Mouse (Mus musculus) kidney, embryonic 15.5 days (tissue): ENCODE measurements around the gene Fcamr. TPM values are rescaled to one million over a fixed set of nuclear protein-coding genes. Genes with fewer than 3 reads are reported as not detected.

Source experiments
- ATAC-seq: fragments of 200-750 bp; cut with Nextera tagmentation; replicated peaks from 2 replicates; pipeline ENCODE4 v1.8.0; 2017; ENCODE audit warnings: moderate TSS enrichment; ENCODE audit not compliant: low FRiP score
- H3K27ac ChIP-seq: fragments of 300-500 bp; sonication (generic); 2 replicates; pipeline ENCODE4 v1.5.1; 2015; ENCODE audit warnings: mild to moderate bottlenecking, inconsistent platforms
- H3K27me3 ChIP-seq: fragments of 300-500 bp; sonication (generic); 2 replicates; pipeline ENCODE4 v1.6.1; 2015; ENCODE audit warnings: inconsistent platforms
- H3K36me3 ChIP-seq: fragments of 300-500 bp; sonication (generic); 2 replicates; pipeline ENCODE4 v1.6.1; 2015; ENCODE audit warnings: inconsistent platforms
- H3K4me1 ChIP-seq: fragments of 300-500 bp; sonication (generic); 2 replicates; pipeline ENCODE4 v1.6.1; 2015; ENCODE audit warnings: inconsistent platforms
- H3K4me2 ChIP-seq: fragments of 300-500 bp; sonication (generic); 2 replicates; pipeline ENCODE4 v1.6.1; 2015; ENCODE audit warnings: moderate library complexity, mild to moderate bottlenecking, inconsistent platforms
- H3K4me3 ChIP-seq: fragments of 300-500 bp; sonication (generic); replicated peaks from 2 replicates; pipeline ENCODE4 v1.5.1; 2015; ENCODE audit warnings: mild to moderate bottlenecking, inconsistent platforms
- H3K9ac ChIP-seq: fragments of 300-500 bp; sonication (generic); 2 replicates; pipeline ENCODE4 v1.6.1; 2015; ENCODE audit warnings: mild to moderate bottlenecking, inconsistent platforms
- H3K9me3 ChIP-seq: fragments of 300-500 bp; sonication (generic); replicated peaks from 2 replicates; pipeline ENCODE4 v1.6.1; 2016; ENCODE audit warnings: inconsistent platforms
- WGBS: fragments of 180-500 bp; shearing (Covaris S2); methylation state at CpG from one replicate; pipeline ENCODE4 v1.1.7; 2015; ENCODE audit warnings: mixed read lengths; 5-methylcytosine and 5-hydroxymethylcytosine counted together
- polyA plus RNA-seq: library from polyadenylated mRNA; unstranded; fragments of >200 nt; fragmentation: Nextera tagmentation; extraction: Ambion mirVana; gene quantifications from 2 replicates; pipeline ENCODE4 v1.2.1, GENCODE M21; 2015

The Fcamr gene
- polyA plus RNA-seq, 1 experiment from 2014 or later, result not detected

- Histone ChIP-seq H3K4me3 (no peak overlapping the region), H3K36me3 (no peaks in the 10 kb centered on the region), H3K9ac (no peak overlapping the region), H3K27me3 (no peaks in the 10 kb centered on the region), H3K9me3 (no peaks in the 10 kb centered on the region), H3K4me2 (no peak overlapping the region), H3K4me1 (peaks cover 13% of the 10 kb centered on the region), H3K27ac (no peak overlapping the region)
- no peak for ATAC-seq
- WGBS, result 80% methylated on average over 6 of the region's 6 CpGs
Observed at GRCm38 (mm10) chr1:130835161-130835936, 34.6 kb downstream of the Fcamr start.

- Histone ChIP-seq H3K27me3 (no peaks in the 10 kb centered on the region; the same call in 1 of the 2 replicates), H3K4me1 (peaks cover 8% of the 10 kb centered on the region; the same call in 1 of the 2 replicates), H3K9ac (no peak overlapping the region), H3K36me3 (no peaks in the 10 kb centered on the region), H3K9me3 (no peaks in the 10 kb centered on the region), H3K4me3 (no peak overlapping the region), H3K4me2 (no peak overlapping the region), H3K27ac (no peak overlapping the region)
- WGBS, result 57% methylated on average over 6 of the region's 6 CpGs
- ATAC-seq, result no peak
Observed at GRCm38 (mm10) chr1:130838288-130838687, 37.6 kb downstream of the Fcamr start.

GRCm38 (mm10) chr1:130840599-130841379 lies 40.1 kb downstream of the Fcamr start:
- Histone ChIP-seq H3K27ac (0 out of 2 replicates have a peak overlapping the region, but pooled peaks have one; percentile 1), H3K4me2 (no peak overlapping the region), H3K27me3 (no peaks in the 10 kb centered on the region; the same call in 1 of the 2 replicates), H3K4me1 (peaks cover 8% of the 10 kb centered on the region; the same call in 1 of the 2 replicates), H3K9ac (no peak overlapping the region), H3K9me3 (no peaks in the 10 kb centered on the region), H3K4me3 (no peak overlapping the region), H3K36me3 (no peaks in the 10 kb centered on the region)
- 24% methylated on average over 8 of the region's 8 CpGs for WGBS
- ATAC-seq, result no peak; the same call in 1 of the 2 replicates

- H3K27ac ChIP-seq, result no peak overlapping the region
- H3K4me2 ChIP-seq, result no peak overlapping the region
- H3K9me3 ChIP-seq, result no peaks in the 10 kb centered on the region
- H3K4me3 ChIP-seq, result no peak overlapping the region
- peaks cover 8% of the 10 kb centered on the region; the same call in 1 of the 2 replicates for H3K4me1 ChIP-seq
- no peaks in the 10 kb centered on the region; the same call in 1 of the 2 replicates for H3K27me3 ChIP-seq
- 58% methylated on average over 7 of the region's 7 CpGs for WGBS
- ATAC-seq, result no peak
- H3K9ac ChIP-seq, result no peak overlapping the region
- H3K36me3 ChIP-seq, result no peaks in the 10 kb centered on the region
Observed at GRCm38 (mm10) chr1:130841621-130842020, 40.9 kb downstream of the Fcamr start.

GRCm38 (mm10) chr1:130844516-130844915 lies 43.8 kb downstream of the Fcamr start:
- Histone ChIP-seq H3K4me2 (no peak overlapping the region), H3K4me3 (no peak overlapping the region), H3K36me3 (no peaks in the 10 kb centered on the region), H3K27me3 (no peaks in the 10 kb centered on the region; the same call in 1 of the 2 replicates), H3K9me3 (no peaks in the 10 kb centered on the region), H3K9ac (no peak overlapping the region), H3K27ac (no peak overlapping the region), H3K4me1 (peaks cover 8% of the 10 kb centered on the region; the same call in 1 of the 2 replicates)
- 92% methylated on average over 7 of the region's 7 CpGs for WGBS
- no peak for ATAC-seq

GRCm38 (mm10) chr1:130849530-130850214 lies 49.0 kb downstream of the Fcamr start:
- 85% methylated on average over 10 of the region's 10 CpGs for WGBS
- no peak for ATAC-seq
- no peaks in the 10 kb centered on the region for H3K9me3 ChIP-seq

GRCm38 (mm10) chr1:130850405-130850804 lies 49.7 kb downstream of the Fcamr start:
- H3K4me2 ChIP-seq, result no peak overlapping the region
- whole genome bisulfite sequencing, result 85% methylated on average over 5 of the region's 5 CpGs
- ATAC-seq, result no peak
- no peak overlapping the region for H3K27ac ChIP-seq
- no peak overlapping the region for H3K9ac ChIP-seq
- no peaks in the 10 kb centered on the region for H3K9me3 ChIP-seq
- no peaks in the 10 kb centered on the region for H3K27me3 ChIP-seq
- no peaks in the 10 kb centered on the region for H3K36me3 ChIP-seq
- no peak overlapping the region for H3K4me3 ChIP-seq
- H3K4me1 ChIP-seq, result no peaks in the 10 kb centered on the region; the same call in 1 of the 2 replicates

More at GRCm38 (mm10) chr1:130849530-130850214, 49.0 kb downstream of the Fcamr start:
- Histone ChIP-seq H3K36me3 (no peaks in the 10 kb centered on the region), H3K4me3 (no peak overlapping the region), H3K4me1 (no peaks in the 10 kb centered on the region; the same call in 1 of the 2 replicates), H3K4me2 (no peak overlapping the region), H3K9ac (no peak overlapping the region), H3K27me3 (no peaks in the 10 kb centered on the region), H3K27ac (no peak overlapping the region)

GRCm38 (mm10) chr1:130854819-130855218 lies 54.1 kb downstream of the Fcamr start:
- H3K27ac ChIP-seq, result no peak overlapping the region
- no peaks in the 10 kb centered on the region for H3K9me3 ChIP-seq
- no peaks in the 10 kb centered on the region for H3K27me3 ChIP-seq
- 85% methylated on average over 9 of the region's 9 CpGs for WGBS
- ATAC-seq, result no peak
- H3K4me1 ChIP-seq, result no peaks in the 10 kb centered on the region; the same call in 1 of the 2 replicates
- no peak overlapping the region for H3K4me2 ChIP-seq
- H3K36me3 ChIP-seq, result no peaks in the 10 kb centered on the region
- no peak overlapping the region for H3K4me3 ChIP-seq
- H3K9ac ChIP-seq, result no peak overlapping the region

- no peaks in the 10 kb centered on the region for H3K27me3 ChIP-seq
- no peak overlapping the region for H3K9ac ChIP-seq
- H3K36me3 ChIP-seq, result no peaks in the 10 kb centered on the region
- H3K4me3 ChIP-seq, result no peak overlapping the region
- H3K27ac ChIP-seq, result no peak overlapping the region
- no peaks in the 10 kb centered on the region; the same call in 1 of the 2 replicates for H3K4me1 ChIP-seq
- H3K9me3 ChIP-seq, result no peaks in the 10 kb centered on the region
- no peak overlapping the region for H3K4me2 ChIP-seq
- 78% methylated on average over 2 of the region's 2 CpGs for WGBS
- ATAC-seq, result no peak
Observed at GRCm38 (mm10) chr1:130855723-130856122, 55.0 kb downstream of the Fcamr start.

GRCm38 (mm10) chr1:130857456-130857855 lies 56.8 kb downstream of the Fcamr start:
- H3K9me3 ChIP-seq, result no peaks in the 10 kb centered on the region
- no peak overlapping the region for H3K4me3 ChIP-seq
- 65% methylated on average over 4 of the region's 4 CpGs for WGBS
- H3K27ac ChIP-seq, result no peak overlapping the region
- no peaks in the 10 kb centered on the region for H3K36me3 ChIP-seq
- H3K9ac ChIP-seq, result no peak overlapping the region
- no peak overlapping the region for H3K4me2 ChIP-seq
- H3K4me1 ChIP-seq, result no peaks in the 10 kb centered on the region; the same call in 1 of the 2 replicates
- H3K27me3 ChIP-seq, result no peaks in the 10 kb centered on the region
- no peak for ATAC-seq

GRCm38 (mm10) chr1:130864238-130864637 lies 63.5 kb downstream of the Fcamr start:
- H3K27me3 ChIP-seq, result no peaks in the 10 kb centered on the region
- H3K36me3 ChIP-seq, result no peaks in the 10 kb centered on the region
- H3K9me3 ChIP-seq, result no peaks in the 10 kb centered on the region
- 81% methylated on average over 4 of the region's 4 CpGs for WGBS
- no peak overlapping the region for H3K27ac ChIP-seq
- H3K4me3 ChIP-seq, result no peak overlapping the region
- no peak for ATAC-seq
- no peak overlapping the region for H3K9ac ChIP-seq
- H3K4me2 ChIP-seq, result no peak overlapping the region
- no peaks in the 10 kb centered on the region for H3K4me1 ChIP-seq
